Mouse (Mus musculus): ENCODE results near the gene Bsnd.

- TF ChIP-seq CTCF (IDR thresholded peaks at IDR 0.05; ENCODE audit: extremely low read depth, insufficient read depth, insufficient read length, insufficient replicate concordance) (no peak), POLR2A (IDR thresholded peaks at IDR 0.05; ENCODE audit: low read depth, low read length) (no peak)
These were observed 22.5 kb upstream of the Bsnd start for GRCm38 (mm10) chr4:106514606-106515005.

All from spleen, adult 2 months (tissue).